Mouse (Mus musculus) frontal cortex, postnatal 25 days (tissue): Measurements from ENCODE around the gene Srsf6.
"Not testable (repeated sequence)": the region's sequence is repeated elsewhere in the genome, so short reads cannot be mapped to it uniquely, and the experiment has no call there.

Experiments
- DNase-seq, 2 experiments: peaks; one replicate each; pipeline ENCODE4 v3.0.0; 2022; ENCODE audit warnings: low spot score in 2 of 2

The Srsf6 gene

DNA sequence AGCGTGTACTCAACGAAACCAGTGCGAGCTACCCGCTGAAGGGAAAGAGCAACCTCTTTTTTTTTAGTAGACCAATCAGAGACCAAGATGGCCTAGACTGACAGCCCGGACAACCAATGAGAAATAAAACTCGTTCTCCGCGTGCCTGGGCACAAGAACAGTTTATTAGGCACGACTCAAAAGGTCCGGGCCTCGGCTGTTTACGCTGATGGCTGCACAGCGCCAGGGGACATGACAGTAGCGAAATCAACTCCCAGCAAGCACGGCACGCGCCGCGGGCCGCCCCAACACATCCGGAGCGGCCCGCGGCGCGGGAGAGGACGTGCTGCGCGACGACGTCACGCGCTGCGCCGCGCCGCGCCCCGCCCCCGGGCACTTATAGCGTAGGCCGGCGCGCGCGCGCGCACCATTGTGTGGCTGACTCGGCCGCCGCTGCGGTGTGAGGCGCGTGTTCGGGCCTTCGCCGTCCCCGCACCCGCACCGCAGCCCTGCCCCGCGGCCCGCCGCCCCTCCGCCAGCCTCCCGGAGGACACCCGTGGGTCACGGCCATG, at the start of gene Srsf6:
Gene Srsf6 (plus strand): TSS at position 406 of the 551 bp plus-strand sequence.
- peak; percentile 82 to 83 for DNase-seq

DNA sequence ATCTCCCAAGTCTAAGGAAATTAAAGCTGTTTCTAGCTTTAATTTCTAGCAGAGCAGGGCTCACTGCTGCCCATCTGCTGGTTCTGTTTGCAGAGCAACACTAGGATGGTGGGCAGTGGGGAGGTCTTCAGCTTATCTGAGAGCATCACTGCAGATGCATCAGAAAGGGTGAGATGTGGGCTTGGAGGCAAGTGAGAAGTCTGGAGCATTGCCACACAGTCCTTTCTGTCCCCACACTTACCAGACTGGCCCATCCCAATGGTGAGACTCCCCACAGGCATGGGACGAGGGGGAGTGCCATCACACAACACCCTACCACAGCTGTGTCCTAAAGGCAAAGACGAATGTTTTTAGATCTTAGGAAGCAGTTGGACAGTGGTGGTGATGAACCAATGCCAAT, 47.2 kb upstream of the Srsf6 start:
- no peak for DNase-seq

DNA sequence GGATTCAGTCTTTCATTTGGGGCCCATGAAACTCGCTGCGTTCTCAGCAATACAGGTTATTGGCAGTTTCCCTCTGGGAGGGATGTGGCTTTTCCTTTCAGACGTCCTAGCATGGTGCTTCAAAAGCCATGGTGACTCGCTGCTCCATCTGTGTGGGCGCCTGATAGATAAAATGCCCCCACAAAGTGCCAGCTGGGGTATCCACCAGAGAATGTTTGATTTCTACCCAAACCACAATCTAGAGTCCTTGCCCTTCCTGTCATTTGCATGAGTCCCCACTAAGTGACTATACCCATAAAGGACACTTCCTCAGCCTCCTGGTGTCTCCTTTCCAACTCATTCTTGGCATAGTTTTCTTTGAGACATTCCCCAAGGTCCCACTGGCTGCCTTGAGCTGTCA, 44.2 kb upstream of the Srsf6 start:
- DNase-seq, result no peak

DNA sequence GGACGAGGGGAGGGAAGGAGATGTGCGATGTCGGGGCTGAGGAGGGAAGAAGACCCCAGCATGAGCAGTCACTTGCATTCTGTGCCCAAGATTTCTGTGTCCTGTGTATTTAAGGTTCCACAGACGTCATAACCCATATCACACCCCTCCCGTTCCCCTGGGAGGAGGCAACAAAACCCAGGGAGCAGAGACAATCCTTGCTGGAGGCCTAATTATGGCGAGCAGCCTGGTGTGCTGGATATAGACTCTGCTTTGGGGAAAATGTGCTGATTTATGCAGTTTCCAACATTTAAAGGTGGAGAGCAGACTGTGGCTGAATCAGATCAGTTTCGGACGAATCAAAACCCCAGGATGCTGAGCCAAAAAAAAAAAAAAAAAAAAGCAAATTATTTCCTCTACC, 42.7 kb upstream of the Srsf6 start:
- DNase-seq, result no peak

DNA sequence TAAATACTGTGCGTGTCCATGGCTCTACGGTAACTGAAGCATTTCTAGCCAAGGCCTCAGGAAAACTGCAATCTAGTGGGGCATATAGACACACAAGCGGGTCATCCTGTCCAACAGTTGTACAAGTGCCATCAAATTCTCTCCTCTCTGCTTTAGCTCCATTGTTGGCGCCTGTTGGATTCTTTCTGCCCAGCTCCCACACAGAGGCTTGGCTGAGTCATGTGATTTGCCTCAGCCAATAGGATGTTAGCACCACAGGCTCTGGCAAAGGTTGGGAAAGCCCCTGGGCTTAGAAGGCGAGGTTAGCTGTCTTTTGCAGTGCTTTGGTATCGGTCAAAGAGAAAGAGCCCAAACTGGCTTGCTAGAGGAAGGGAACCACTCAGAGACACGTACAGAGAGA, 42.1 kb upstream of the Srsf6 start:
- DNase-seq, result no peak

DNA sequence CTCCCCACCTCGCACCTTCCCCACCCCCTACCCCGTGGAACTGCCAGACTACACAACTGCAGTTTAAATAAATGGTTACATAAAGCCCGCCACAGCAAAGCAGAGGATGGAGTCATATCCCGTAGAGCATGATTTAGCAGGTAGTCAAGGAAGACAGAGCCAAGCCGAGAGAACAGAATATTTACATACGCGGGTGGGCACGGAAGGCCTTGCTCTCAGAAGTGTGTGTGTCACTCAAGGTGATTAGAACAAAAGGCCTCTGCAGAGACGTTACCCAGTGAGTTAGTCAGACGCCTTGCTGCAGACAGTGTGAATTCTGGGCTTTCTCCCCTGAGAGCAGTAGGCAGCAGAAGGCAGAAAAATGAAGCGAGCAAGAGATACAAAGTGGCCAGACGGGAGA, 41.6 kb upstream of the Srsf6 start:
- no peak for DNase-seq

DNA sequence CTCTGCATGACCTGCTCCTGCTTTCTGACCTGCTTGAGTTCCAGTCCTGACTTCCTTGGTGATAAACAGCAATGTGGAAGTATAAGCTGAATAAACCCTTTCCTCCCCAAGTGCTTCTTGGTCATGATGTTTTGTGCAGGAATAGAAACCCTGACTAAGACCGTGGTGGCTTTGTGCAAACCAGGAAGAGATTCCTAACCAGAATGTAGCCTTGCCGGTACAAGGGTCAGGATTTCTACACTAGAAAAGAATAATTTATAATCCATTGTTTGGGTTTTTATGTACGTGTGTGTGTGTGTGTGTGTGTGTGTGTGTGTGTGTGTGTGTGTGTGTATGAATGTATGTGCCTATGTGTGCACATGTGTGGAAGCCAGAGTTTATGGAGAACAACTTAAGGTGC, 38.3 kb upstream of the Srsf6 start:
- not testable (repeated sequence) for DNase-seq

DNA sequence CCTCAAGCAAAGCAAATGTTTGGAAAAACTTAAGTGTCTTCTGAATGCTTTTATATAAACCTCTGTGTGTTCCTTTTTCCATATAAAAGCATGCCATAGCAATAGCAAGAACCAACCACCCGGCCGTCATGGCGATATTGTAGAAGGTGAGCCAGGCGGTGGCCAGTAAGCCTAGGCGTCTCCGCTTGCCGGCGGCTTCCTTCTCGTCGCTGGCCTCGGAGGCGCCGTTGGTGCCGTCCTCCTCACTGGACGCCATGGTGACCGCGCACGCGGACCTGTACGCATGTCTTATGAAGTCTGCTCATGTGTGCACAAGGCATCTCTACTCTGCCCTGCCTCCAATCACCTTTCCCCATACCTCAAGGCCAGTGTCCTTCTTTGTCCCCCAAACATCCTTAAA, 32.1 kb upstream of the Srsf6 start:
- DNase-seq, result not testable (repeated sequence)

DNA sequence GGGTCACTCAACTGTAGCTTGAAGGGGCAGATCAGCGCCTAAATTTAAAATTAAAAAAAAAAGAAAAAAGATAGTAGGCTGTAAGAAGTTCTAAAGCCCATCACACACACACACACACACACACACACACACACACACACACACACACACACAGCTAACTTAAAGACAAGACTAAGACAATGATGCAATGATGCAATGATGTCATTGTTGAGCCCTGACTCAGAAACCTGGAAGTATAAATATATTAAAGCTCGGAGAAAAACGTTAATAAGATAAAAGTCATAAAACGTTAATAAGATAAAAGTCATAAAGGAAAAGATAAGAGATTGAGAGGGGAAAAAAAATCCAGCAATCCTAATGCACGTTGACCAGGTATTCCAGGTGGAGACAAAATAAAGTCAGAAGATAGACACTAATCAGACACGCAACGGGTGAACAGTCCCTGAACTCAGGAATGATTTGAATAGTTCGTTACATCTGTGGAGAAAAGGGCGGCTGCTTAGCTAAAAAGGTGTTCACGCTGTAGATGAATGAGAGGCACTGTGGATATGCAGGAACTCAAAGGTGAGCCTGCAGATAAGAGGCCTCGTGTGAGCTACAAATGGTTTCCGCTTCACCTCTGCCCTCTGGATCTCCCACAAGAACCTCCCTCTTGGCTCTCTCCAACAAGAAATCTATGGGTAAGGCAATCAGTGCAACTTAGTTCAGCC, 31.3 kb upstream of the Srsf6 start:
- DNase-seq, result no peak

DNA sequence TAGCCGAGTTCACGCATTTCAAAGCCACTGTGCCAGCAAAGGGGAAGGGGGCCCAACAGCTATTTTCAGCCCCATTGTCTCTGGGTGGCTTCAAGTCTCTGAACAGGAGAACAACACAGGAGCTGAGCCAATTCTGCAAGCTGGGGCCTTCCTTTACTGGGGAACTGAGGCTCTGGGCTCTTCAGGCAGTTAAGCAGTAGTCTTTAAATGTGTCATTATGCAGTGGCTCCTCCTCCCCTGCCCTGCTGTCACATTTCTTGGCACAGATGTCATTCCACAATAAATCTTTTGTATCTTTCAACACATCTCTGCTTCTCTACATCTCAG, 30.8 kb upstream of the Srsf6 start:
- DNase-seq, result no peak

DNA sequence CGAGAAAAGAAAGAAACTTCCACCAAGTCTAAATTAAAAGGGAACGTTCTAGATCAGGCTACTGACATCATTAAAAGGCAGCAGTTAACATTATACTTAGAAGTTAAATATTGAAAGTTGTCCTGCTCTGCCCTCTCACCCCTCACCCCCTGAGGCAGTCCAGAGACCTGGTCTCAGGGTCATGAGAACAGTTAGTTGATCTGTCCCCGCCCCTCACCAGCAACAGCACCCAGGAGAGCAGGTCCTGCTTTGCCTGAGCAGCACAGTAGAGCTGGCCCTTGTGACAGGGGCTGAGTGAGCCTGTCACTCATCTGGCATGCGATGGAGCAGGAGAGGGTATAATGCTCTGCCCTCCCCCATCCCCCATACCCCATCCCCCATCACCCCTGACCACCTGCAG, 25.4 kb upstream of the Srsf6 start:
- DNase-seq, result no peak

DNA sequence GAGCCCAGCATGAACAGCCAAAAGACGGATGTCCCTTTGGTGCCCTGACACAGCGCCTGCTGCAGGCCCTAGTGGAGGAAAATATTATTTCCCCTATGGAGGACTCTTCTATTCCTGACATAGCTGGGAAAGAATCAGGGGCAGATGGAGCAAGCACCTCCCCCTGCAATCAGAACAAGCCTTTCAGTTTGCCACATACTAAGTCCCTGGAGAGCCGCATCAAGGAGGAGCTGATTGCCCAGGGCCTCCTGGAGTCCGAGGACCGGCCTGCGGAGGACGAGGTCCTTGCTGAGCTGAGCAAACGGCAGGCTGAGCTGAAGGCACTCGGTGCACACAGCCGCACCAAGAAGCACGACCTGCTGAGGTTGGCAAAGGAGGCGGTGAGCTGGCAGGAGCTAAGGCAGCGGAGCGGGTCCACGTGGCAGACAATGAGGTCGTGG, 23.3 kb upstream of the Srsf6 start:
- no peak for DNase-seq

DNA sequence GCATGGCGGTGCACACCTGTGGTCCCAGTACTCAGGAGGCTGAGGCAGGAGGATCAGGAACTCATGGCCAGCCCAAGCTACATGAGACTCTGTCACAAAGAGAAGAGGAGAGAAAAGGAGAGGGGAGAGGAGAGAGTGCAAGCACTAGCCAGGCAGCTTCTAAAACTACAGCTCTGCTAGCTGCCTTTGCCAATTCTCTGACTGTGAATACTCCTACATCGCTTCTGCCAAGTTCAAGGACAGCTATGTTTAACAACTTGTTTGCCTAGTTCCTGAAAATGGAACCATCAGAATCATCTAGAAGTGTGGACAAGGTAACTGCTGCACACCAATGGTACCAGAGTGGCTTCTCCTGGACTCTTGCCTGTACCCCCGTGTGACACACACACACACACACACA, 17.3 kb upstream of the Srsf6 start:
- DNase-seq, result no peak

DNA sequence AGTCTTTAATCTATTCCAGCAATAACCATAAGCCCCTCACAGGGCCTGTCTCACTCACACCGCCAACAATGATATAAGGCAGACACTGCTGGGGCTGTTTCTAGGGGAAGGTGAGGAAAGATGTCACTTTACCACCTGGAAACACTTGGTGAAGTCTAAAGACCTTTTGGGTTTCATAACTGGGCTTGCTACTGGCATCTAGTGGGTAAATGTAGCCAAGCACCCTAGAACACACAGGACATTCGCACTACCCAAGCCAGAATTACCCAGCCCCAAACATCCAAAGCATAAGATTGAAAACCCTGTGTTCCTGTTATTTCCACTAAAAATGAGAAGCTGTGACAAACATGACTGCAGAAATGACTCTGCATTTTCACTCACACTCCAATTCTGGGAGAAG, 16.8 kb upstream of the Srsf6 start:
- DNase-seq, result no peak

DNA sequence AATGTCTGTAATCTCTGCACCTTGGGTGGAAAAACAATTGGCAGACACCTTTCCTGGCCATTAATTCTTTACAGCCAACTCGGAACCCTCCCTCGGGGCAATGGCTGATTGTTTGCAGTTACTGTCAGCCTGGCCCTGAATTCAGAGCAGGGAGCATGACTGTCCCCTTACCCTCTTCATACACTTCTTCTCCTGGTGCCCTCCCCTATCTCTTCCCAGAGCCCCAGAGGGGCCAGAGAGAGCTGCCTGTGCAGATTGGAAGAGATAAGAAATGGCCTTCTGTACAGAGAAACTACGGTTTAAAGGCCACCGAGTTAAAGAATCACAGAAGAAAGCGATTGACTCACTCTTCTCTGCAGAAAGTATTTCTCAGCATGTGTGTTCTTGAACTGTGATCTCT, 11.4 kb upstream of the Srsf6 start:
- no peak for DNase-seq

DNA sequence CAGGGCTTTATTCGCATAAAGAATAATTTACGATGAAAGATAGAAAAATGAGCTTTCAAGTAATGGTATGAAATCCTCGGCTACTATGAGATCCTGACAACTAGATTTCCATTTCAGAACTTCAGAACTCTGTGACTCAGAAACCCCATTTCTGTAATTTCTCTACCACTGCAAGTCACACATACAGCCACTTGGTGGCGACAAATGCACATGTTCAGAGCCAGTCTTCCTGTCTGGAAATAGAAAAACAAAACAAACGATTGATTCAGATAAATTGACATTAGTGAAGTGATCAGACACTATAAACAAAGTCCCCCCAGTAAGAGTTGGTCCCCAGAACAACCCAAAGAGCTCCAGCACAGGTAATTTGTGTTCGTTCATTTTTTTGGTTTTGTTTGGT, 9.1 kb upstream of the Srsf6 start:
- no peak for DNase-seq

DNA sequence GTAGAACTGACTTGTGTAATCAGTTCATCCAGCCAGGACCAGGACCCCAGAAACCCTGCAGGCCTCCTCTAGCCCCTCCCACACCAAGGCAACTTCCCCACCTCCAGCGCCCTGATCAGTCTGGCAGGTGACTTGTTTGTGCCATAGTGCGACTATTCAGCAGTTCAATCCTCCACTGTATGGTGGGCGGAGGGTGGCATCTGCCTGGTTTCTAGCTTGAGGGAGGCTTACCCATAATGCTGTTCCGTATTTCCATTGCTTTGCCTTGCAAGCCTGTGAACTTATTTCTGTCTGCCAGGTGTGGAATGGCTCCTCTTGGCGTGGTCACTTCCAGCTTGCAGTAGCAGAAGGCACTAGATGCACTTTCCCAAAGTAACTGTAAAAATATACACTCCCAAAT, 8.5 kb upstream of the Srsf6 start:
- no peak for DNase-seq

DNA sequence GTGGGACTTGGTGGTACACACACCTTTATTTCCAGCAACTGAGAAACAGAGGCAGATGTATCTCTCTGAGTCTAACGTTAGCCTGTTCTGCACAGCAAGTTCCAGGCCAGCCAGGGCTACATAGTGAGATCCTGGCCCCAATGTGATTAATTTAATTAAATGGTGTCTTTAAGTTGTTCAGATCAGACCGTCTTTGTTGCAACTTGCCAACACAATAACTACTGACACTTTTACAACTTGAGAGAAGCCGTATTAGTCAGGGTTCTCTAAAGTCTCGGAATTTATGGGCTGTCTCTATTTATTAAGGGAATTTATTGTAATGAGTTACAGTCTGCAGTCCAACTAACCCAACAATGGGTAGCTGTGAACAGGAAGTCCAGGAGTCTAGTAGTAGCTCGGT, 7.2 kb upstream of the Srsf6 start:
- no peak for DNase-seq

DNA sequence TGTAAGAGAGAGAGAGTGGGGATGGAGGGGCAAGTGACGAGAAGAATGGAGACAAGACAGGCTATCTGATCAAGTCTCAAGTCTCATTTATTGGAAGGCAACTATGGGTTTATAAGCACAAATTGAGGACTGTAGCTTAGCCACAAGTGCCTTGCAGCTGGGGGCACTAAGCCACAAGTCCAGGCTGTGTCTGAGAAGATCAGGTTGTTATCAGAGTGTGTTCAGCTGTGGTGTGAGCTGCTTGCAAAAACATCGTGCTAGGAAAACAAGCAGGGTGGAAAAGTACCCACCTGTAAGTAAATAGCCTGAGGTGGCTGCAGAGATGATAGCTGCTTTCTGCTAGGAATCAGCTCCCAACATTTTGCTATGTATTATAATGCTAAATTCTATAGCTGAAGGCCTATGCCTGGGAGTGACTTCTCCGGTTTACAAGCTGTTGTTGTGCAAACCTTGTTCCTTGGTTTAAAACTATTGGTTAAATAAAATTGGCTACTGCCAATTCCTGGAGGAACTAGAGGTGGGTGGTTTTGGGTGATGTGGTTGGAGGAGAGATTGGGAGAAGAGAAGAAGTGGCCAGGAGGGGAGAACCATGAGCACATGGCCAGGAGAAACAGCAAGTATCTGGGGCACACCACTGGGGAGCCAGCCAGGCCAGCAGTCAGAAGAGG, 3.3 kb upstream of the Srsf6 start:
- DNase-seq, result no peak

DNA sequence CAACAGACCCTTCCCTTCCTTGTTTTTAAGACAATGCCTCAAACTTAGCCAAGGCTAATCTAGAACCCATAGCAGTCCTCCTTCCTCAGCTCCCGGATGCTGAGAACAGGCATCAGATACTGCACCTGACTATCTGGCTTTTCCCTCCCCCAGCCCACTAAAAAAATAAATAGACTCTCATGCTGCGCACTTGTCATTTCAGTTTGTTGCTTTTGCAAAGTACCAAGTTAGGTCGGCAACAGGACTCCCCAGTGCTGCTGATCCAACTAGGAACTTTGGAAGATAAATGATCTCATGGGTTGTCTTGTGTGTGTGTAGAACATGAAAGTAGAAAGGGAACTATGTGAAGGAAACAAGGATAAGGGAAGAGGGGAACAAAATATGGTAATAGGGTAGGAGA, 1.6 kb upstream of the Srsf6 start:
- no peak for DNase-seq

DNA sequence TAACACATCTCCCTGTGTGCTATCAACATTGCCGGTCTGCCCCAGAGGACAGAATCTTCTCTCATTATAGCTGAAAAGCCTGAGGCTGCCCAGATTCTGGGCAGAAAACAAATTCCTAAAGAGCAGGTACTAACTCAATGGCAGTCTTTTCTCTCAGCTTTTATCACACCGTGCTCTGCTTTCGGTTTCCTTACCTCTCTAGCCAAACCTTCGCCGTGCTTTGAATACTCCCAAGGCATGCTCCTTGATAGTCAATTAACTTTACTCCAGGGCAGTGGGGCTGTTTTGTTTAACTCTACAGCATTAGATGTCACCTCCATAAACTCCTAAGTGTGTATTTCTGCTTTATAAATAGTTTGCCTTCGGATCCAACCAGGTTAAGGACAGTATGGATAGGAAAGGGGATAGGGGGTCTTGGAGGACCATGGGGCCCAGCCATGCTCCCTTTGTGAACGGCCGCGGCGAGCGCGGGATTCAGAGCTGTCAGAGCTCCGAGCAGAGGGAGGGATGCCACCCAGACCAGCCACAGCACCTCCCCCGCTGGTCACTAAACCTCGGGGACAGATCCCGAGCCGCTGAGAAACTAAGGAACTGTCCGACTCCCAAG, 709 bp upstream of the Srsf6 start:
- DNase-seq, result no peak

DNA sequence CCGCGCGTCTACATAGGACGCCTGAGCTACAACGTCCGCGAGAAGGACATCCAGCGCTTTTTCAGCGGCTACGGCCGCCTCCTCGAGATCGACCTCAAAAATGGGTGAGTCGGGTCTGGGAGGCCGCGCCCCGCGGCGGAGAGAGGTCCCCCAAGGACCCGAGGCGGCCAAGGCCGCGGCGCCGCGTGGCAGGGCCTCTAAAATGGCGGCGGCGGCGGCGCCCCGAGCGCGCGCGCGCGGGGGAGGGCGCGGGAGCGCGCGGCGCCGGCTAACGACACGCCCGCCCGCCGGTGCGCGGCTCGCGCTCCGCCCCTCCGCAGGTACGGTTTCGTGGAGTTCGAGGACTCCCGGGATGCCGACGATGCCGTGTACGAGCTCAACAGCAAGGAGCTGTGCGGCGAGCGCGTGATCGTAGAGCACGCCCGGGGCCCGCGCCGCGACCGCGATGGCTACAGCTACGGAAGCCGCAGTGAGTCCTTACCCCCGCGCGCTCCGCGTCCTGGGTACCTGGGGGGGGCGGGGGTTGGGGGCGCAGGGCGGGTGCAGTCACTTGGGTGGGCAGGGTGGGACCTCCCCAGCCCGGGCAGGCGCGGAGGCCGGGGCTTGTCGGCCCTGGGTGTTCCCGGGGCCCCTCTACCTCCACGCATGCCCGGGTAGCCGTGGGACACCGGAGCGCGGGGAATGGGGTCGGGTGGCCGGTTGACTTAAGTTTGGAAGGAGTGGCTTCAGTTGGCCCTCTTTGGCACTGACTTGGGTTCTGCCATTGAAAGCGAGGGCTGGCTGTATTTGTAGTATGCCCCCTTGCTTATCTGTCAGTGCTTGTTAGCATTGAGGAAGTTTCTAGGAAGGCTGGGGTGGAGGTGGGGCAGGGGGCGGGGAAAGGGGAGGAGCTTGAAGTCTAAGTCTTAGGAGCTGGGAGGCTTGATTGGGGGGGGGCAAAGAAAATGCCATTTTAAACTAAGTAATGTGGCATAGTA, 634 bp downstream of the Srsf6 start:
- DNase-seq, result peak; percentile 45 to 47
